Mouse (Mus musculus) neural tube, embryonic 13.5 days (tissue): ENCODE results near the gene Oxa1l. TPM values are rescaled to one million over a fixed set of nuclear protein-coding genes. Genes with fewer than 3 reads are reported as not detected.
"Not testable (repeated sequence)": the region's sequence is repeated elsewhere in the genome, so short reads cannot be mapped to it uniquely, and the experiment has no call there.

Experiments used
- ATAC-seq: fragments of 200-750 bp; cut with Nextera tagmentation; 2 replicates; pipeline ENCODE4 v1.8.0; 2017; ENCODE audit warnings: low read depth, mild to moderate bottlenecking, moderate TSS enrichment, moderate library complexity
- H3K27ac ChIP-seq: fragments of 300-500 bp; sonication (generic); replicated peaks from 2 replicates; pipeline ENCODE4 v1.5.1; 2015; ENCODE audit warnings: moderate library complexity, mild to moderate bottlenecking, inconsistent platforms
- H3K27me3 ChIP-seq: fragments of 300-500 bp; sonication (generic); 2 replicates; pipeline ENCODE4 v1.6.1; 2015; ENCODE audit warnings: mild to moderate bottlenecking, inconsistent platforms
- H3K36me3 ChIP-seq: fragments of 300-500 bp; sonication (generic); 2 replicates; pipeline ENCODE4 v1.6.1; 2015; ENCODE audit warnings: mild to moderate bottlenecking, inconsistent platforms
- H3K4me1 ChIP-seq: fragments of 300-500 bp; sonication (generic); replicated peaks from 2 replicates; pipeline ENCODE4 v1.6.1; 2015; ENCODE audit warnings: inconsistent platforms
- H3K4me2 ChIP-seq: fragments of 300-500 bp; sonication (generic); 2 replicates; pipeline ENCODE4 v1.6.1; 2015; ENCODE audit warnings: inconsistent platforms, mild to moderate bottlenecking, moderate library complexity
- H3K4me3 ChIP-seq: fragments of 300-500 bp; sonication (generic); 2 replicates; pipeline ENCODE4 v1.5.1; 2015; ENCODE audit warnings: mild to moderate bottlenecking, inconsistent platforms
- H3K9ac ChIP-seq: fragments of 300-500 bp; sonication (generic); 2 replicates; pipeline ENCODE4 v1.6.1; 2015; ENCODE audit warnings: moderate library complexity, mild to moderate bottlenecking, inconsistent platforms
- H3K9me3 ChIP-seq: fragments of 300-500 bp; sonication (generic); 2 replicates; pipeline ENCODE4 v1.6.1; 2016; ENCODE audit warnings: inconsistent platforms
- WGBS: fragments of 180-500 bp; shearing (Covaris S2); methylation state at CpG from one replicate; pipeline ENCODE4 v1.1.7; 2015; 5-methylcytosine and 5-hydroxymethylcytosine counted together
- polyA plus RNA-seq: library from polyadenylated mRNA; unstranded; fragments of >200 nt; fragmentation: Nextera tagmentation; extraction: Ambion mirVana; gene quantifications from 2 replicates; pipeline ENCODE4 v1.2.1, GENCODE M21; 2015

Gene Oxa1l
- polyA plus RNA-seq = 52.6 and 53.1 TPM in 2 replicates

- Histone ChIP-seq H3K4me1 (peaks cover 21% of the 10 kb centered on the region), H3K27ac (peak within 1 kb of the TSS; percentile 88), H3K4me3 (peak within 1 kb of the TSS; percentile 85), H3K9ac (peak within 1 kb of the TSS; percentile 92), H3K4me2 (peak within 1 kb of the TSS; percentile 81), H3K36me3 (peaks cover 30% of the 10 kb centered on the region), H3K27me3 (no peaks in the 10 kb centered on the region), H3K9me3 (0 out of 2 replicates have a peak, but pooled peaks cover 3% of the 10 kb centered on the region)
- ATAC-seq = peak; percentile 94
- under 1% methylated on average over 48 of the region's 48 CpGs for WGBS
Observed at GRCm38 (mm10) chr14:54360577-54361340, at the start of gene Oxa1l. TSS of gene Oxa1l (plus strand) at chr14:54360834.

- ATAC-seq = no peak
- 43% methylated on average over 3 of the region's 3 CpGs for WGBS
- no peaks in the 10 kb centered on the region for H3K36me3 ChIP-seq
- no peak overlapping the region for H3K27ac ChIP-seq
- no peak overlapping the region for H3K4me3 ChIP-seq
- H3K4me1 ChIP-seq = no peaks in the 10 kb centered on the region; the same call in 1 of the 2 replicates
- no peak overlapping the region for H3K9ac ChIP-seq
- no peak overlapping the region for H3K4me2 ChIP-seq
- H3K9me3 ChIP-seq = no peaks in the 10 kb centered on the region
- H3K27me3 ChIP-seq = no peaks in the 10 kb centered on the region
Observed at GRCm38 (mm10) chr14:54311763-54312162, 48.9 kb upstream of the Oxa1l start.

- no peaks in the 10 kb centered on the region for H3K36me3 ChIP-seq
- H3K9me3 ChIP-seq = peaks cover 5% of the 10 kb centered on the region; the same call in 1 of the 2 replicates
- H3K4me3 ChIP-seq = no peak overlapping the region
- no peak for ATAC-seq
- H3K27me3 ChIP-seq = no peaks in the 10 kb centered on the region
- H3K9ac ChIP-seq = no peak overlapping the region
- H3K4me2 ChIP-seq = no peak overlapping the region
- no peaks in the 10 kb centered on the region for H3K4me1 ChIP-seq
- no peak overlapping the region for H3K27ac ChIP-seq
- WGBS = 65% methylated on average over 18 of the region's 18 CpGs
Observed at GRCm38 (mm10) chr14:54321556-54322376, 38.9 kb upstream of the Oxa1l start.

- no peaks in the 10 kb centered on the region for H3K27me3 ChIP-seq
- WGBS = 81% methylated on average over 5 of the region's 5 CpGs
- H3K4me2 ChIP-seq = no peak overlapping the region
- no peaks in the 10 kb centered on the region for H3K4me1 ChIP-seq
- H3K36me3 ChIP-seq = no peaks in the 10 kb centered on the region
- no peak overlapping the region for H3K9ac ChIP-seq
- H3K27ac ChIP-seq = no peak overlapping the region
- peaks cover under 1% of the 10 kb centered on the region; the same call in 1 of the 2 replicates for H3K9me3 ChIP-seq
- H3K4me3 ChIP-seq = no peak overlapping the region
- no peak for ATAC-seq
Observed at GRCm38 (mm10) chr14:54324486-54324885, 36.1 kb upstream of the Oxa1l start.

- H3K27me3 ChIP-seq = no peaks in the 10 kb centered on the region
- H3K9ac ChIP-seq = no peak overlapping the region
- WGBS = 92% methylated on average over 2 of the region's 2 CpGs
- H3K9me3 ChIP-seq = no peaks in the 10 kb centered on the region; the same call in 1 of the 2 replicates
- H3K4me3 ChIP-seq = no peak overlapping the region
- no peaks in the 10 kb centered on the region for H3K36me3 ChIP-seq
- H3K4me1 ChIP-seq = peaks cover 2% of the 10 kb centered on the region; the same call in 1 of the 2 replicates
- no peak for ATAC-seq
- H3K4me2 ChIP-seq = no peak overlapping the region
- no peak overlapping the region for H3K27ac ChIP-seq
Observed at GRCm38 (mm10) chr14:54328548-54328947, 32.1 kb upstream of the Oxa1l start.

- H3K27me3 ChIP-seq = no peaks in the 10 kb centered on the region
- H3K36me3 ChIP-seq = no peaks in the 10 kb centered on the region
- 61% methylated on average over 9 of the region's 9 CpGs for WGBS
- H3K9me3 ChIP-seq = no peaks in the 10 kb centered on the region; the same call in 1 of the 2 replicates
- no peak overlapping the region for H3K9ac ChIP-seq
- ATAC-seq = no peak
- H3K4me3 ChIP-seq = no peak overlapping the region
- no peak overlapping the region for H3K4me2 ChIP-seq
- peaks cover 2% of the 10 kb centered on the region; the same call in 1 of the 2 replicates for H3K4me1 ChIP-seq
- no peak overlapping the region for H3K27ac ChIP-seq
Observed at GRCm38 (mm10) chr14:54329201-54329600, 31.4 kb upstream of the Oxa1l start.

- no peaks in the 10 kb centered on the region for H3K27me3 ChIP-seq
- no peak overlapping the region for H3K27ac ChIP-seq
- no peak for ATAC-seq
- H3K9ac ChIP-seq = no peak overlapping the region
- H3K4me3 ChIP-seq = no peak overlapping the region
- peaks cover 2% of the 10 kb centered on the region; the same call in 1 of the 2 replicates for H3K4me1 ChIP-seq
- no peak overlapping the region for H3K4me2 ChIP-seq
- WGBS = 81% methylated on average over 1 of the region's 1 CpGs
- H3K36me3 ChIP-seq = no peaks in the 10 kb centered on the region
- H3K9me3 ChIP-seq = no peaks in the 10 kb centered on the region
Observed at GRCm38 (mm10) chr14:54331178-54331577, 29.5 kb upstream of the Oxa1l start.

- 37% methylated on average over 5 of the region's 5 CpGs for WGBS
- no peak; the same call in 1 of the 2 replicates for ATAC-seq
- peak overlapping the region; percentile 64 for H3K27ac ChIP-seq
Observed at GRCm38 (mm10) chr14:54332176-54333074, 28.2 kb upstream of the Oxa1l start.

GRCm38 (mm10) chr14:54333452-54334189 is 27.0 kb upstream of the Oxa1l start:
- no peaks in the 10 kb centered on the region for H3K36me3 ChIP-seq
- H3K4me1 ChIP-seq = peaks cover 2% of the 10 kb centered on the region; the same call in 1 of the 2 replicates
- ATAC-seq = no peak
- no peak overlapping the region for H3K4me3 ChIP-seq
- no peak overlapping the region for H3K9ac ChIP-seq
- WGBS = 77% methylated on average over 8 of the region's 8 CpGs
- no peak overlapping the region for H3K4me2 ChIP-seq
- H3K9me3 ChIP-seq = no peaks in the 10 kb centered on the region
- H3K27me3 ChIP-seq = no peaks in the 10 kb centered on the region
- peak overlapping the region; percentile 64; the same call in 1 of the 2 replicates for H3K27ac ChIP-seq

More at GRCm38 (mm10) chr14:54332176-54333074, 28.2 kb upstream of the Oxa1l start:
- Histone ChIP-seq H3K9me3 (no peaks in the 10 kb centered on the region), H3K4me3 (no peak overlapping the region), H3K27me3 (no peaks in the 10 kb centered on the region), H3K36me3 (no peaks in the 10 kb centered on the region), H3K4me1 (peaks cover 2% of the 10 kb centered on the region; the same call in 1 of the 2 replicates), H3K9ac (no peak overlapping the region), H3K4me2 (no peak overlapping the region)

- no peak for ATAC-seq
- H3K9ac ChIP-seq = no peak overlapping the region
- H3K27ac ChIP-seq = no peak overlapping the region
- H3K36me3 ChIP-seq = no peaks in the 10 kb centered on the region
- WGBS = 74% methylated on average over 7 of the region's 7 CpGs
- H3K4me2 ChIP-seq = no peak overlapping the region
- H3K27me3 ChIP-seq = no peaks in the 10 kb centered on the region
- H3K9me3 ChIP-seq = no peaks in the 10 kb centered on the region
- no peak overlapping the region for H3K4me3 ChIP-seq
- no peaks in the 10 kb centered on the region for H3K4me1 ChIP-seq
Observed at GRCm38 (mm10) chr14:54340836-54341235, 19.8 kb upstream of the Oxa1l start.

- H3K4me3 ChIP-seq, ATAC-seq, H3K27ac ChIP-seq, H3K4me1 ChIP-seq, H3K36me3 ChIP-seq, H3K9ac ChIP-seq, H3K27me3 ChIP-seq, H3K4me2 ChIP-seq, H3K9me3 ChIP-seq: not testable (repeated sequence)
- 27% methylated on average over 2 of the region's 2 CpGs for WGBS
Observed at GRCm38 (mm10) chr14:54341807-54342206, 18.8 kb upstream of the Oxa1l start.
